In the genomic region with DNA sequence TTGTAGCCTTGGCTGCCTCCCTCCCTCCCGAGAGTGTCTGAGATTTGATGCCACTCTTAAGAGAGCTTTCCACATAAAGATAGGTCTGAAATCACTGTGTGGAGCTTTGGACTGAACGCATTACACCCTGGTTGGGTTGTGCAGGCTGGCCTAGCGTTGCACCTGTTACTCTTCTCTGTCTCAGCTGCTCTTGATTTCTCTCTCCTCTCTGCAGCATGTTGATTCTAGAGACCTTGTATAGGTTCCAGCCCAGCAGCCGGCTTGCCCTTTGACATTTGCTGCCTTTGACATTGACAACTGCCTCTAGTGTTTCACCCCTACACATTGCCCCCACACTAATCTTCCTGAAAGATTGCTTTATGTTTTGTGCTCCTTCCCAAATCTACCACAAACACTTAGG, we compare ENCODE assay signal across 24 mouse cellular contexts. TPM values are rescaled to one million over a fixed set of nuclear protein-coding genes. Genes with fewer than 3 reads are reported as not detected.
"Had no signal": no experiment of that assay in that cellular context is flagged by ENCODE, and none has a peak within 500 bp of the region (broad histone marks: within the 10 kb centered on the region; RNA-seq: fewer than 3 reads in every experiment).

No protein-coding gene starts in this region.

- H3K4me3 ChIP-seq: heart, embryonic 10.5 days; heart, embryonic 12.5 days; hindbrain, embryonic 10.5 days; hindbrain, embryonic 12.5 days; intestine, embryonic 15.5 days; kidney, embryonic 15.5 days; limb, embryonic 13.5 days; limb, embryonic 15.5 days; liver, embryonic 12.5 days had no signal

- H3K4me2 ChIP-seq: heart, embryonic 12.5 days; hindbrain, embryonic 12.5 days; hindbrain, embryonic 14.5 days; intestine, embryonic 15.5 days; kidney, embryonic 15.5 days; limb, embryonic 13.5 days; limb, embryonic 15.5 days; liver, embryonic 12.5 days had no signal

- H3K27me3 ChIP-seq: heart, embryonic 12.5 days; hindbrain, embryonic 12.5 days; intestine, embryonic 15.5 days; kidney, embryonic 15.5 days; limb, embryonic 13.5 days; limb, embryonic 15.5 days; liver, embryonic 12.5 days had no signal

- H3K36me3 ChIP-seq: heart, embryonic 10.5 days; heart, embryonic 12.5 days; hindbrain, embryonic 10.5 days; hindbrain, embryonic 12.5 days; intestine, embryonic 15.5 days; kidney, embryonic 15.5 days; limb, embryonic 13.5 days; limb, embryonic 15.5 days; liver, embryonic 12.5 days had no signal

- H3K27ac ChIP-seq: heart, embryonic 10.5 days; hindbrain, embryonic 10.5 days; hindbrain, embryonic 12.5 days; hindbrain, embryonic 14.5 days; intestine, embryonic 15.5 days; kidney, embryonic 15.5 days; kidney, postnatal 0 days; limb, embryonic 13.5 days; limb, embryonic 15.5 days; liver, embryonic 12.5 days had no signal

- DNase-seq: gastrocnemius, postnatal 10 days; heart, adult 18-20 months; heart, postnatal 10 days; heart, postnatal 4 days; kidney, adult 11 months; kidney, adult 2 months; kidney, adult 9 months; kidney, postnatal 14 days; kidney, postnatal 36 days; layer of hippocampus, adult 9-11 months; layer of hippocampus, postnatal 36 days; left cerebral cortex, postnatal 4 days had no signal

RNA-seq across cellular contexts. Expression of gene Fam83f, which starts 42.7 kb away (rescaled TPM):
- total RNA-seq: layer of hippocampus, postnatal 36 days had no signal
- polyA plus RNA-seq: inflammation-experienced regulatory T-cells, adult 6 months had no signal
